Mouse (Mus musculus) heart, adult 2 months (tissue): ENCODE results near the gene Gm13889.

Experiments
- CTCF ChIP-seq: fragments of 200-600 bp; IDR thresholded peaks from 2 replicates; pipeline ENCODE4 v1.8.1; 2022; ENCODE audit warnings: antibody characterized with exemption, mild to moderate bottlenecking, moderate library complexity
- POLR2A ChIP-seq: fragments of 200-500 bp; IDR thresholded peaks from 2 replicates; pipeline ENCODE4 v1.6.1; 2011; ENCODE audit warnings: mild to moderate bottlenecking, low read depth, low read length, control low read depth; ENCODE audit not compliant: insufficient read depth

- no peak for TF ChIP-seq POLR2A
- no peak for TF ChIP-seq CTCF
Observed at GRCm38 (mm10) chr2:93964494-93965160, 7.6 kb upstream of the Gm13889 start.
